Mouse (Mus musculus) CH12.LX (cell line): Measurements from ENCODE around the gene Rragd. TPM values are rescaled to one million over a fixed set of nuclear protein-coding genes. Genes with fewer than 3 reads are reported as not detected.
A peak's percentile ranks its signal among the peaks of the same experiment; 100 is the strongest.

Experiments
- DNase-seq: peaks from one replicate; pipeline ENCODE4 v3.0.0-alpha.2; 2013; ENCODE audit errors: extremely low read depth
- H3K27ac ChIP-seq: 2 replicates; pipeline ENCODE4 v1.5.1; 2012; ENCODE audit warnings: low read depth, mild to moderate bottlenecking, control low read depth, moderate library complexity; ENCODE audit not compliant: insufficient read depth
- H3K27me3 ChIP-seq: replicated peaks from 2 replicates; pipeline ENCODE3; 2012; ENCODE audit warnings: inconsistent platforms
- H3K36me3 ChIP-seq, 2 experiments: replicated peaks in 1 of 2; 2 replicates each; pipeline versions ENCODE3 to v1.6.1; 2012; ENCODE audit warnings: inconsistent platforms in 1 of 2, low read length in 1 of 2, mild to moderate bottlenecking in 1 of 2, mixed read lengths in 1 of 2, moderate library complexity in 1 of 2; ENCODE audit not compliant: control insufficient read depth in 1 of 2, insufficient read depth in 1 of 2
- H3K4me1 ChIP-seq, 2 experiments: 2 replicates each; pipeline ENCODE4 v1.6.1; 2012; ENCODE audit warnings: inconsistent platforms in 1 of 2, moderate library complexity in 1 of 2; ENCODE audit not compliant: insufficient read depth in 2 of 2, control insufficient read depth in 1 of 2
- H3K4me2 ChIP-seq: 2 replicates; pipeline ENCODE4 v1.6.1; 2012; ENCODE audit warnings: low read depth, mild to moderate bottlenecking, control low read depth; ENCODE audit not compliant: poor library complexity, insufficient read depth, severe bottlenecking
- H3K4me3 ChIP-seq, 3 experiments: fragments of 150-350 bp in 1 of 3; sonication (generic) in 1 of 3; replicated peaks in 1 of 3; 2 replicates each; pipeline versions ENCODE3 to v1.5.1; 2011 to 2012; ENCODE audit warnings: low read depth in 2 of 3, low read length in 2 of 3, mild to moderate bottlenecking in 2 of 3, moderate library complexity in 2 of 3, control low read depth in 1 of 3, improper control_type of control experiment in 1 of 3, inconsistent platforms in 1 of 3, mixed read lengths in 1 of 3; ENCODE audit not compliant: poor library complexity in 1 of 3
- H3K79me2 ChIP-seq: replicated peaks from 2 replicates; pipeline ENCODE4 v1.6.1; 2012; ENCODE audit warnings: mild to moderate bottlenecking, moderate library complexity; ENCODE audit not compliant: control insufficient read depth, poor library complexity, insufficient read depth, severe bottlenecking; ENCODE audit errors: extremely low read depth
- H3K9ac ChIP-seq: 2 replicates; pipeline ENCODE4 v1.6.1; 2012; ENCODE audit warnings: low read depth, mild to moderate bottlenecking, control low read depth, moderate library complexity; ENCODE audit not compliant: insufficient read depth
- H3K9me3 ChIP-seq: replicated peaks from 2 replicates; pipeline ENCODE3; 2012; ENCODE audit warnings: low read length, inconsistent platforms, mixed read lengths
- CHD2 ChIP-seq: IDR thresholded peaks from 2 replicates; pipeline ENCODE4 v1.6.1; 2011; ENCODE audit warnings: low read length, improper control_type of control experiment
- E2F4 ChIP-seq: IDR thresholded peaks from 2 replicates; pipeline ENCODE4 v1.6.1; 2011; ENCODE audit warnings: low read depth, low read length, improper control_type of control experiment; ENCODE audit not compliant: insufficient replicate concordance
- EP300 ChIP-seq: IDR thresholded peaks from 2 replicates; pipeline ENCODE4 v1.6.1; 2011; ENCODE audit warnings: low read length, improper control_type of control experiment
- HCFC1 ChIP-seq: IDR thresholded peaks from 2 replicates; pipeline ENCODE4 v1.6.1; 2012; ENCODE audit warnings: low read depth, mild to moderate bottlenecking, inconsistent platforms, low read length, improper control_type of control experiment
- IRF4 ChIP-seq: IDR thresholded peaks from 2 replicates; pipeline ENCODE4 v1.6.1; 2014; ENCODE audit warnings: low read depth, mild to moderate bottlenecking, inconsistent platforms, low read length, improper control_type of control experiment
- KAT2A ChIP-seq: IDR thresholded peaks from 2 replicates; pipeline ENCODE4 v1.6.1; 2012; ENCODE audit warnings: low read length, improper control_type of control experiment, inconsistent platforms; ENCODE audit not compliant: insufficient replicate concordance
- MAZ ChIP-seq: IDR thresholded peaks from 2 replicates; pipeline ENCODE4 v1.6.1; 2012; ENCODE audit warnings: low read depth, mild to moderate bottlenecking, inconsistent platforms, low read length, improper control_type of control experiment, moderate library complexity
- MYC ChIP-seq: IDR thresholded peaks from 2 replicates; pipeline ENCODE4 v1.6.1; 2011; ENCODE audit warnings: low read depth, mild to moderate bottlenecking, improper control_type of control experiment, low read length
- NELFE ChIP-seq: IDR thresholded peaks from 2 replicates; pipeline ENCODE4 v1.6.1; 2011; ENCODE audit warnings: low read depth, low read length, improper control_type of control experiment
- POLR2A ChIP-seq: IDR thresholded peaks from 2 replicates; pipeline ENCODE4 v1.6.1; 2011; ENCODE audit warnings: low read depth, mild to moderate bottlenecking, improper control_type of control experiment, low read length
- POLR2AphosphoS2 ChIP-seq: IDR thresholded peaks from 2 replicates; pipeline ENCODE4 v1.6.1; 2011; ENCODE audit warnings: low read depth, low read length, improper control_type of control experiment
- RAD21 ChIP-seq: IDR thresholded peaks from 2 replicates; pipeline ENCODE4 v1.6.1; 2011; ENCODE audit warnings: low read depth, mild to moderate bottlenecking, low read length, improper control_type of control experiment, moderate library complexity
- SIN3A ChIP-seq: IDR thresholded peaks from 2 replicates; pipeline ENCODE4 v1.6.1; 2012; ENCODE audit warnings: low read length, improper control_type of control experiment, inconsistent platforms
- TCF12 ChIP-seq: IDR thresholded peaks from 2 replicates; pipeline ENCODE4 v1.6.1; 2014; ENCODE audit warnings: low read depth, mild to moderate bottlenecking, inconsistent platforms, low read length, improper control_type of control experiment
- ZC3H11A ChIP-seq: IDR thresholded peaks from 2 replicates; pipeline ENCODE4 v1.6.1; 2012; ENCODE audit warnings: low read depth, mild to moderate bottlenecking, inconsistent platforms, low read length, improper control_type of control experiment
- ZKSCAN1 ChIP-seq: IDR thresholded peaks from 2 replicates; pipeline ENCODE4 v1.6.1; 2012; ENCODE audit warnings: low read depth, inconsistent platforms, low read length, improper control_type of control experiment, borderline replicate concordance
- ZNF384 ChIP-seq: IDR thresholded peaks from 2 replicates; pipeline ENCODE4 v1.6.1; 2012; ENCODE audit warnings: low read depth, low read length, improper control_type of control experiment, inconsistent platforms
- dilution Hi-C: fragments of 300-500 bp; cut with MboI; formaldehyde crosslinking; loops from 2 replicates; pipeline ENCODE4 v1.14.3; 2020; ENCODE audit warnings: low sequenced_read_pairs; ENCODE audit not compliant: extremely low pct_unique_long_range_greater_than_20kb, extremely low pct_ligation_motif_present
- in situ Hi-C: fragments of 300-500 bp; cut with MboI; formaldehyde crosslinking; loops from 3 replicates; pipeline ENCODE4 v1.14.3; 2019; ENCODE audit warnings: low sequenced_read_pairs, low pct_ligation_motif_present, low pct_unique_long_range_greater_than_20kb, mixed read lengths
- polyA plus RNA-seq: library from polyadenylated mRNA; unstranded; fragments of >175 nt; gene quantifications from 2 replicates; pipeline ENCODE4 v1.2.1, GENCODE M21; 2012; ENCODE audit warnings: low read depth; ENCODE audit not compliant: insufficient read length
- total RNA-seq, 2 experiments: library from RNA; depleted of rRNA; stranded (reverse); fragments of 300-350 nt in 1 of 2; fragments of >200 nt in 1 of 2; gene quantifications; 2 replicates each; pipeline ENCODE4 v1.2.3; 2012 to 2014

Gene Rragd
- total and polyA plus RNA-seq, 3 experiments, result 0.46 to 1.4 (median 1.1) TPM

DNA sequence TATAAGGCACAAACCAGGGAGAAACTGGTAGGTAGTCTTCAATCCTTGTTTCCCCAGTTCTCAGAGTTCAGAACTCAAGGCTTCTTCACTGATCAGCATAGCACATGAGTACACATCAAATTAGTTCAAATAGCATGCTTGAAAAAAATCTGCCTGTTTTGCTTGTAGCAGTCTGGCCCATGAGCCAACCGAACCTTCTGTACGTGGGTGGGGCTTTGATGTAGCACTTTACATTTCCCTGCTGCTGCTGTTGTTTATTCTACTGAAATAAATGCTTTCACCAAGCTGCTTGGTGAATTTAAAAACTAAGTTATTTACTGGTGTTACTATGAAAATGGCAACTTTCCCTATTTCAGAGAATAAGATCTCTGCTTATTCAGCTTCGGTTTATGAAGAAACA is 69.2 kb downstream of the Rragd start:
- Histone ChIP-seq H3K9me3 (no peaks in the 10 kb centered on the region), H3K36me3 (peaks cover 31 to 58% of the 10 kb centered on the region in 2 experiments), H3K4me2 (no peak overlapping the region), H3K4me1 (peaks cover 12 to 46% of the 10 kb centered on the region in 2 experiments), H3K4me3 (no peak overlapping the region), H3K27me3 (no peaks in the 10 kb centered on the region), H3K79me2 (no peaks in the 10 kb centered on the region), H3K9ac (no peak overlapping the region), H3K27ac (no peak overlapping the region)
- TF ChIP-seq ZKSCAN1 (no peak), SIN3A (no peak), E2F4 (no peak), ZC3H11A (no peak), MYC (no peak), IRF4 (no peak), CHD2 (no peak), RAD21 (no peak), MAZ (no peak), KAT2A (no peak), HCFC1 (no peak), POLR2AphosphoS2 (no peak), NELFE (no peak), EP300 (no peak)
- in situ Hi-C loops (no loop called here), dilution Hi-C loops (no loop called here)
- no peak for DNase-seq

DNA sequence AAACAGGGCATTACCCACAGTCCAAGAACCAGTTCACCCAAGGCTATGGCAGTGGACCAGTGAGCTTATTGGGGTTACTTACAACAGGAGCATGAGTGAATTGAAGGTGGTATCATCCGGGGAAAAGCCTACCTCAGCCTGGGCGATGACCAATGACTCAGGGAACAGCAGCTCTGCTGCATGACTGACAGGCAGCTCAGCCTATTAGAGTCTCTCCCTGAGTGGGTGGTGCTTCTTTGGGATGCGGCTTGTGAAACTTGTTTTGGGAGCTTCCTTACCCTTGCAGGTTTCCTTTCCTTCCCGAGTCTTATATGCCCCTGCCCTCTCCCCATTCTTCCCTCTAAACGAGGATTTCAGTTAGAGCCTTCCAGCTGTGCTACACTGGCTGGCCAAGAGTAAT is 69.8 kb downstream of the Rragd start:
- Histone ChIP-seq H3K4me1 (peaks cover 12 to 46% of the 10 kb centered on the region in 2 experiments), H3K4me3 (no peak overlapping the region), H3K9me3 (no peaks in the 10 kb centered on the region), H3K4me2 (no peak overlapping the region), H3K9ac (no peak overlapping the region), H3K79me2 (no peaks in the 10 kb centered on the region), H3K36me3 (peaks cover 31 to 54% of the 10 kb centered on the region in 2 experiments), H3K27me3 (no peaks in the 10 kb centered on the region), H3K27ac (no peak overlapping the region)
- peak; percentile 22 for DNase-seq
- dilution Hi-C loops, result no loop called here
- TF ChIP-seq TCF12, result no peak
- no peak for TF ChIP-seq ZNF384
- TF ChIP-seq POLR2A, result 0 out of 2 replicates have a peak, but pooled peaks have one; percentile 16
- in situ Hi-C loops, result no loop called here
